Mouse (Mus musculus) cerebellum, adult 2 months (tissue): Measurements from ENCODE around the gene Mpp2. TPM values are rescaled to one million over a fixed set of nuclear protein-coding genes. Genes with fewer than 3 reads are reported as not detected.
A peak's percentile ranks its signal among the peaks of the same experiment; 100 is the strongest.

Source experiments
- DNase-seq, 2 experiments: peaks; one replicate each; pipeline ENCODE4 v3.0.0; 2021
- H3K27ac ChIP-seq: fragments of 200-500 bp; 2 replicates; pipeline ENCODE4 v1.5.1; 2012; ENCODE audit warnings: low read length, control low read depth, inconsistent platforms; ENCODE audit not compliant: insufficient read depth
- H3K27me3 ChIP-seq: fragments of 200-500 bp; 2 replicates; pipeline ENCODE4 v1.6.1; 2012; ENCODE audit warnings: inconsistent platforms, mild to moderate bottlenecking, low read length, moderate library complexity; ENCODE audit not compliant: control insufficient read depth, insufficient read depth
- H3K4me1 ChIP-seq: fragments of 200-500 bp; 2 replicates; pipeline ENCODE4 v1.6.1; 2011; ENCODE audit warnings: low read length; ENCODE audit not compliant: control insufficient read depth, insufficient read depth
- H3K4me3 ChIP-seq: fragments of 200-500 bp; replicated peaks from 2 replicates; pipeline ENCODE3; 2011; ENCODE audit warnings: mild to moderate bottlenecking, low read depth, low read length, control low read depth; ENCODE audit not compliant: insufficient read depth
- CTCF ChIP-seq: fragments of 200-500 bp; IDR thresholded peaks from 2 replicates; pipeline ENCODE4 v1.5.1; 2011; ENCODE audit warnings: low read depth, mild to moderate bottlenecking, control low read depth, low read length, moderate library complexity, borderline replicate concordance; ENCODE audit not compliant: insufficient read depth
- POLR2A ChIP-seq: fragments of 200-500 bp; IDR thresholded peaks from 2 replicates; pipeline ENCODE4 v1.6.1; 2011; ENCODE audit warnings: low read length, control low read depth, borderline replicate concordance; ENCODE audit not compliant: insufficient read depth
- WGBS: fragments of 180-500 bp; shearing (Covaris S2); methylation state at CpG from one replicate; pipeline ENCODE4 v1.1.7; 2018; 5-methylcytosine and 5-hydroxymethylcytosine counted together
- polyA plus RNA-seq: library from polyadenylated mRNA; depleted of rRNA; stranded (reverse); fragments of >200 nt; gene quantifications from 2 replicates; pipeline ENCODE4 v1.2.3, GENCODE M21; 2012

Mpp2 gene
- polyA plus RNA-seq, 1 experiment, result 50.3 TPM

DNA sequence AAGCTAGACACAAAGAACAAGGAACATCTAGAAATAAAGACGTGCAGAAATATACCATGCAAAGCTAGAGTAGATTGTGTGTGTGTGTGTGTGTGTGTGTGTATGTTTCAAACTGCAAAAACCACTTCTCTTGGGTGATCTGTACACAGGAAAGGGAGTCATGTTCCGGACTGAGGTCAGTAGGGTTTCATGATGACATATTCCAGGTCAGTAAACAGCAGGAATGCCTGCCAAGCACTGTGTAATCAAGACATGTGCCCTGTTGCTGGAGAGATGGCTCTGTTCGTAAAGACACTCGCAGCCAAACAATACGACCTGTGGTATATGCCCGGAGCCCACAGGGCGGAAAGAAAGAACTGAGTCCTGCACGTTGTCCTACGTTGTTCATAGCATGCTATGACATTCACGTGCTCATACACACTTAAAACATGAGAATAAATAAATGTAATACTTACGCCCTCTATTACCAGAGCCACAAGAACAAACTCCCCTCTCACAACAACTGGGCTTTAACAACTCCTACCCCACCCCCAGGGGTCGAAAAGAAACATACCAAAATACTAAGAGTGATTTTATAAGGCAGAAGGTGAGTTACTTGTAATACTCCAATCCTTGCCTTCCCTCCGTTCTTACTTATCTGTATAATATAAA lies 48.7 kb downstream of the Mpp2 start:
- TF ChIP-seq CTCF (no peak), POLR2A (no peak)
- peaks cover 24% of the 10 kb centered on the region for H3K4me1 ChIP-seq
- no peak for DNase-seq
- H3K27ac ChIP-seq, result no peak overlapping the region
- no peaks in the 10 kb centered on the region for H3K27me3 ChIP-seq
- 57% methylated on average over 13 of the region's 13 CpGs for WGBS
- no peak overlapping the region for H3K4me3 ChIP-seq

DNA sequence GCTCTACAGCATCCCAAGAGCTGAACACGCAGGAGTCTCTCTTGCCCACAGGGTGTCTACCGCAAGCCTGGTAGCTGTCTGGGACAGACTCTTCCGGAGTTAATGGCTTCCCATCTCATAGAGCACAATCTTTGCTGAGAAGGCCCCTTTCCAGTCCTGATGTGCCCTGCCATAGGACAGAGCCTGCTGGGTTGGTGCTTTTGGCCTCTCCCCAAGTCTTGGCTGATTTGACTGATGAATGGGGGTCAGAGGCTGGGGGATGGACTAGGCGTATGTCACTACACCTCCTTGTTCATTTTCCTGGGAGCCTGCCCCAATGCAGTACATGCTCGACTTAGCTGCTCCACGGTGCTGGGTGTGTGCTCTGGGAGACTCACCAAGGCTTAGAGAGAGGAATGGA lies 50.5 kb downstream of the Mpp2 start:
- Histone ChIP-seq H3K27me3 (no peaks in the 10 kb centered on the region), H3K27ac (no peak overlapping the region)

DNA sequence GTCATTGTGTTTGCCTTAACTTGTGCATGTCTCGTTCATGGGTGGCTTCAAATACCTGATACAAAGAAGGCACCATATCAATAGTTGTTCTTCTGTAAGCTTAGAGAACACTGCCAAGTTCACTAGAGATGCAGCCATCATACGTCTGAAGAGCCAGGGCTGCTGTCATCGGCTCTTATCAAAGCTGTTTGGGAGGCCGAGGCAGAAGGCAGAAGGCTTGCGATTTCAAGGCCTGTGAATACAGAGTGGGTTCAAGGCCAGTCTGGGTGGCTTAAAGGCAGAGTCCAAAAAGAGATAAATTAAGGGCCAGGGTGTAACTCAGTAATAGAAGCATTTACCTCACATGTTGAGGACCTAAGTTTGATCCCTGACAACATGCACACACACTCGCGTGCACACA lies 52.0 kb downstream of the Mpp2 start:
- WGBS, result 69% methylated on average over 7 of the region's 7 CpGs
- TF ChIP-seq POLR2A, result no peak
- TF ChIP-seq CTCF, result no peak
- Histone ChIP-seq H3K4me3 (no peak overlapping the region), H3K4me1 (peaks cover 40% of the 10 kb centered on the region), H3K27me3 (no peaks in the 10 kb centered on the region), H3K27ac (no peak overlapping the region)
- no peak for DNase-seq

More for the DNA sequence above, 50.5 kb downstream of the Mpp2 start:
- WGBS, result 50% methylated on average over 6 of the region's 6 CpGs
- no peak for TF ChIP-seq CTCF
- no peak for TF ChIP-seq POLR2A
- H3K4me3 ChIP-seq, result no peak overlapping the region
- peaks cover 32% of the 10 kb centered on the region for H3K4me1 ChIP-seq
- peak in 1 of 2 experiments; percentile 31 for DNase-seq

DNA sequence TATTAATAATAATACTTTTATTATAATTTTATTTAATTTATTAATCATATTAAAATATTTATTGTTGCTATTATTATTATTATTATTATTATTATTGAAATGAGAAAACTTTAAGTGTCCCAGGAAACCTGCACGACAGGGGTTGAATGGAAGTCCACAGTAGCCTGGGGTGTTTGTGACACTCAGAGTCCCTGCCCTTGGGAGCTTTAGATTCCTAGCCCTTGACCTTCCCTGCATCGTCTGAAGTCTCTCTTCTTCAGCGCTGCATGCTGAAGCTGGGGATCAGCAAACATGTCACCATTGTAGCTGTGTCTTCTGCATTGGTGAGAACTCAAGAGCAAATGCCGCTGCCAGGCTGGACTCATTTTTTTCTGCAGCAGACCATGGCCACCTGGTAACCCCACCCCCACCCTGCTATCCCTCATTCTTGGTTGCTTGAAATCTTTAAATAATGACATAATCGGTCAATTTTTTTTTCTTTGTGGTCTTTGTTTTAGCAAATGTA lies 52.8 kb downstream of the Mpp2 start:
- peaks cover 42% of the 10 kb centered on the region for H3K4me1 ChIP-seq
- no peak for DNase-seq
- H3K27me3 ChIP-seq, result no peaks in the 10 kb centered on the region
- no peak overlapping the region for H3K4me3 ChIP-seq
- TF ChIP-seq POLR2A (no peak), CTCF (no peak)
- WGBS, result 24% methylated on average over 5 of the region's 5 CpGs
- H3K27ac ChIP-seq, result peak overlapping the region; percentile 96

DNA sequence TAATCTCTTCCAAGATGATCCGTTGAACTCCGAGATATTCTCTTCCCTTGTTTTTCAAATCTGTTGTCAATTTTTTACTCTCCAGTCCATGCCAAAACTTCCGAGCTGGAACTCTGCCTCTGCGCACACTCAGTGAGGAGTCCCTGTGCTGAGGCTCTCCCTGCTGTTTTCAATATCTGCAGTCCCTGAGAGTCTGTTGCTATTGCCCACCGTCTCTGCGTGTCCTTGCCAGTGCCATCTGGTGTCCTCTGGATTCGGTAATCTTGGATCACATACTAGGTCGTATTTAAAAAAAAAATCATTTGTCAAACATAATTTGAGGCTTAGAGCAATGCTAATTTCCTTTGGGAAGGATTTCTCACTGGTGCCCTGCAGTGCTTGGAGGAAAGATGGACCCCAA lies 53.4 kb downstream of the Mpp2 start:
- Histone ChIP-seq H3K4me3 (peak overlapping the region; percentile 25), H3K27ac (peak overlapping the region; percentile 84), H3K27me3 (no peaks in the 10 kb centered on the region), H3K4me1 (peaks cover 48% of the 10 kb centered on the region)
- DNase-seq, result peak; percentile 87 to 94
- TF ChIP-seq POLR2A (peak; percentile 21; the same call in 1 of the 2 replicates), CTCF (no peak)
- WGBS, result 3% methylated on average over 8 of the region's 8 CpGs

DNA sequence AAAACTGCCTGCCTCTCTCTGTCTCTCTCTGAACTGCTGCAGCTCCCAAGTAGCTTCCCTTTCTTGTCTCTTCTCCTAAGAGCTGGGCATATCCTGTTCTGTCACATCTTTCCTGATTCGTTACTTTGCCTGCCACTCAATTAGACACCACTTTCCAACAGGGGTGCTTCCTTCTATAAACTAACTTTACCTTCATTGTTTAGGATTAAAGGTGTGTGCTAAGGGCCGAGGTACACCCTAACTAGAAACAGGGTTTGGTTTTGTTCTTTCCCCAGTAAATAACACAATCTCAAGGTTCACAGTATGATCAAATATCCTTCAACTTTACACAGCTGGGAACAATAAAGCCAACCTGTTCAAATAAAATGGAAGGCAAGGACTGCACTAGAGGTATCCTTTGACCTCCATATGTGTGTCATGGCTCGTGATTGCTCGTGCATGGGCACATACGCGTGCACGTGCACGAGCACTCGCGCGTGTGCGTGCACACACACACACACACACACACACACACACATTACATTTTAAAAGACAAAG lies 55.2 kb downstream of the Mpp2 start:
- DNase-seq, result no peak
- no peak for TF ChIP-seq POLR2A
- no peak for TF ChIP-seq CTCF
- Histone ChIP-seq H3K27ac (peak overlapping the region; percentile 74; the same call in 1 of the 2 replicates), H3K27me3 (no peaks in the 10 kb centered on the region), H3K4me1 (peaks cover 47% of the 10 kb centered on the region), H3K4me3 (no peak overlapping the region)
- WGBS, result 92% methylated on average over 12 of the region's 12 CpGs

DNA sequence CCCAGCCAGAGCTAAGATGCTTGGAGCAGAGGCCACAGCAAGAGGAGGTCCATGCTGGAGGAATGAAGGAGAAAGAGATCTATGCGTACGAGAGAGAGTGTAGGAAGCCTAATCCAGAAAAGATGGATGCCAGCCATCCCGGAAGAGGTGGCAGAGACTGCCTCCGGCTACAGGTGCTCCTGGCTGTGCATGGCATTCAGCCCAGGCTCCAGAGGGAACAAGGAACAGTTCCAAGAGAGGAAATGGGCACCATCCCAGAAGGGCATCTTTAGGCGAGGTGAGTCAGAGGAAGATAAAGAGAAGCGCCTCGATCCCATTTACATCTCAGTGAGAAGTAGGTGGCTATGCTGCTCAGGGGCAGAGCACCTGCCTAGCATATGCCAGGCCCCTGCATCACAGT lies 57.2 kb downstream of the Mpp2 start:
- peak overlapping the region; percentile 94 for H3K27ac ChIP-seq
- peak overlapping the region; percentile 1 for H3K4me3 ChIP-seq
- peaks cover 42% of the 10 kb centered on the region for H3K4me1 ChIP-seq
- TF ChIP-seq CTCF (no peak), POLR2A (peak; percentile 36; the same call in 1 of the 2 replicates)
- 5% methylated on average over 7 of the region's 7 CpGs for WGBS
- DNase-seq, result peak; percentile 99 to 100
- no peaks in the 10 kb centered on the region for H3K27me3 ChIP-seq

DNA sequence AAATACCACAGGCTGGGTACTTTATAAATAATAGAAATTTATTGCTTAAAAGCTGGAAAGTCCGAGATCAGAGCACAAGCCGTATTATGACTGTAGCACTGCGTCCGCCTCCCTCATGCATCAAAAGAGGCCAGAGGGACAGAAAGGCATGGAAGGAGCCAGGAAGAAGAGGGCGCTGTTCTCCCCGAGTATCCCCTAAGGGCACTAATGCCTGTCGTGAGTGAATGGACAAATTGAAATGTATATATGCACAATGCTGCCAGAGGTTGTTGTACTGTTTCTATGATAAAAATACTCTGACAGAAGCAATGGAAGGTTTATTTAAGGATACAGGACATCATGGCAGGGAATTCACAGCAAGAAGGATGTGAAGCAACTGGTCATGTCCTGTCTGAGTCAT lies 58.3 kb downstream of the Mpp2 start:
- Histone ChIP-seq H3K27ac (peak overlapping the region; percentile 56), H3K27me3 (no peaks in the 10 kb centered on the region), H3K4me3 (no peak overlapping the region), H3K4me1 (peaks cover 34% of the 10 kb centered on the region)
- no peak for DNase-seq
- WGBS, result 34% methylated on average over 7 of the region's 7 CpGs
- no peak; the same call in 1 of the 2 replicates for TF ChIP-seq CTCF
- TF ChIP-seq POLR2A, result no peak
